In the genomic region with DNA sequence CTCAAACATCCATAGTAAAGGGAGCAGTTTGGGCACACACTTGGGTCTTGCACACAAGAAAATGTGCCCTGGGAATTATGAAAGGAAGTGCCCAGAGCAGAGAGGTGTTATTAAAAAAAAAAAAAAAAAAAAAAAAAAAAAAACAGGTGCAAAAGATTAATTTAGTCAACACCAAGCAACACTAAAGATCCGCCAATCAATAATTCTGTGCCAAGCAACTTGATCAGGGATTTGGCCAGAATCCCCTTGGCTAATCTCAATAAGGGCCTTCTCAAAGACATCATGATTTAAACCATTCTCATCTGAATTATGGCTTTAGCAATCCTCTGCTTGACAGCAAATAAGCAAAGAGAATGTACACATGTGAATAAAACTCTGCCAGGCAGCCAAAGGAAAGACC, we compare ENCODE assay signal across 13 mouse cellular contexts. TPM values are rescaled to one million over a fixed set of nuclear protein-coding genes. Genes with fewer than 3 reads are reported as not detected.
DNase-seq lines count a peak whose midpoint lies in the region; ATAC-seq lines count a peak whose summit lies in the region.
"Had no signal": no experiment of that assay in that cellular context is flagged by ENCODE, and none has a peak within 500 bp of the region (broad histone marks: within the 10 kb centered on the region; RNA-seq: fewer than 3 reads in every experiment).

No protein-coding gene starts in this region.

- H3K4me1 ChIP-seq in heart, embryonic 12.5 days (replicated peaks), result peaks cover 38% of the 10 kb centered on the region
- H3K4me1 ChIP-seq in lung, embryonic 15.5 days, result peaks cover 67% of the 10 kb centered on the region
- peaks cover 35% of the 10 kb centered on the region for H3K4me1 ChIP-seq in limb, embryonic 13.5 days
- peaks cover 66% of the 10 kb centered on the region for H3K4me1 ChIP-seq in neural tube, embryonic 13.5 days (replicated peaks)

- peak overlapping the region; percentile 13; the same call in 1 of the 2 replicates for H3K4me2 ChIP-seq in heart, embryonic 12.5 days
- peak overlapping the region; percentile 76 for H3K4me2 ChIP-seq in lung, embryonic 15.5 days
- peak overlapping the region; percentile 23; the same call in 1 of the 2 replicates for H3K4me2 ChIP-seq in limb, embryonic 13.5 days (replicated peaks)
- peak overlapping the region; percentile 88 for H3K4me2 ChIP-seq in neural tube, embryonic 13.5 days

- no peak overlapping the region for H3K4me3 ChIP-seq in heart, embryonic 12.5 days
- no peak overlapping the region for H3K4me3 ChIP-seq in lung, embryonic 15.5 days
- H3K4me3 ChIP-seq in limb, embryonic 13.5 days, result no peak overlapping the region
- H3K4me3 ChIP-seq in neural tube, embryonic 13.5 days, result no peak overlapping the region; the same call in 1 of the 2 replicates

- H3K9ac ChIP-seq in heart, embryonic 12.5 days, result no peak overlapping the region
- H3K9ac ChIP-seq in lung, embryonic 15.5 days, result no peak overlapping the region
- H3K9ac ChIP-seq in limb, embryonic 13.5 days, result no peak overlapping the region
- H3K9ac ChIP-seq in neural tube, embryonic 13.5 days, result no peak overlapping the region
- H3K9ac ChIP-seq: embryonic facial prominence, embryonic 15.5 days had no signal

- H3K9me3 ChIP-seq in heart, embryonic 12.5 days (replicated peaks), result no peaks in the 10 kb centered on the region
- no peaks in the 10 kb centered on the region for H3K9me3 ChIP-seq in lung, embryonic 15.5 days
- no peaks in the 10 kb centered on the region for H3K9me3 ChIP-seq in limb, embryonic 13.5 days
- H3K9me3 ChIP-seq in neural tube, embryonic 13.5 days, result no peaks in the 10 kb centered on the region
- H3K9me3 ChIP-seq: embryonic facial prominence, embryonic 15.5 days had no signal

- no peaks in the 10 kb centered on the region for H3K36me3 ChIP-seq in heart, embryonic 12.5 days
- H3K36me3 ChIP-seq in lung, embryonic 15.5 days, result no peaks in the 10 kb centered on the region
- H3K36me3 ChIP-seq in limb, embryonic 13.5 days, result no peaks in the 10 kb centered on the region
- no peaks in the 10 kb centered on the region for H3K36me3 ChIP-seq in neural tube, embryonic 13.5 days
- H3K36me3 ChIP-seq: embryonic facial prominence, embryonic 15.5 days had no signal

- no peak overlapping the region for H3K27ac ChIP-seq in heart, embryonic 12.5 days (ENCODE audit: poor library complexity, severe bottlenecking)
- H3K27ac ChIP-seq in lung, embryonic 15.5 days, result no peak overlapping the region
- H3K27ac ChIP-seq in limb, embryonic 13.5 days, result no peak overlapping the region
- H3K27ac ChIP-seq in neural tube, embryonic 13.5 days (replicated peaks), result no peak overlapping the region
- H3K27ac ChIP-seq: embryonic facial prominence, embryonic 15.5 days had no signal

- no peaks in the 10 kb centered on the region for H3K27me3 ChIP-seq in heart, embryonic 12.5 days (replicated peaks)
- H3K27me3 ChIP-seq in lung, embryonic 15.5 days, result no peaks in the 10 kb centered on the region
- no peaks in the 10 kb centered on the region for H3K27me3 ChIP-seq in limb, embryonic 13.5 days
- H3K27me3 ChIP-seq in neural tube, embryonic 13.5 days, result no peaks in the 10 kb centered on the region
- H3K27me3 ChIP-seq: embryonic facial prominence, embryonic 15.5 days had no signal

- no peak for DNase-seq in heart, postnatal 36 days
- no peak for DNase-seq in lung, adult 18-20 months
- no peak for DNase-seq in gastrocnemius, postnatal 36 days
- no peak for DNase-seq in left cerebral cortex, adult 8-10 months (ENCODE audit: low spot score in 2 of 2)
- DNase-seq: cerebellum, adult 11 months; right cerebral cortex, postnatal 4 days; thymus, adult 2 months had no signal

- intact Hi-C loops in heart, postnatal 36 days (cut with DNase I), result no loop called here
- intact Hi-C loops in gastrocnemius, postnatal 36 days (cut with DNase I), result loop anchor here (5.0 kb wide), 1 partner anchor 42 kb away; no protein-coding TSS in a partner anchor

- 92% methylated on average over 1 of the region's 1 CpGs for WGBS in heart, embryonic 12.5 days
- WGBS in lung, embryonic 15.5 days, result 86% methylated on average over 1 of the region's 1 CpGs
- 89% methylated on average over 1 of the region's 1 CpGs for WGBS in limb, embryonic 13.5 days
- WGBS in neural tube, embryonic 13.5 days, result 100% methylated on average over 1 of the region's 1 CpGs

- no peak for ATAC-seq in heart, embryonic 12.5 days (ENCODE audit: insufficient number of reproducible peaks, low FRiP score)
- no peak for ATAC-seq in lung, embryonic 15.5 days (ENCODE audit: borderline replicate concordance, extremely low read depth, low FRiP score, low TSS enrichment)
- ATAC-seq in limb, embryonic 13.5 days (ENCODE audit: low FRiP score, low read depth), result no peak
- ATAC-seq in neural tube, embryonic 13.5 days (ENCODE audit: low read depth), result no peak
- ATAC-seq: CD4-positive, CD25-positive, alpha-beta regulatory T cell, adult 4 months had no signal

RNA-seq across cellular contexts. Expression of a gene that starts 2.1 kb away (rescaled TPM):
- polyA plus RNA-seq in heart, embryonic 12.5 days (2016; fragmentation: Nextera tagmentation; extraction: Ambion mirVana), result 344 and 358 TPM in 2 replicates
- 100 to 1,000 TPM; 294 to 315 TPM for total RNA-seq in heart, postnatal 36 days (2021)
- 446 and 476 TPM in 2 replicates for polyA plus RNA-seq in lung, embryonic 15.5 days (2015; fragmentation: Nextera tagmentation; extraction: Ambion mirVana)
- polyA plus RNA-seq in limb, embryonic 13.5 days (2015; fragmentation: Nextera tagmentation; extraction: Ambion mirVana), result 169 and 186 TPM in 2 replicates
- 370 and 394 TPM in 2 replicates for polyA plus RNA-seq in neural tube, embryonic 13.5 days (2015; fragmentation: Nextera tagmentation; extraction: Ambion mirVana)
- total RNA-seq in gastrocnemius, postnatal 36 days (2021), result 100 to 1,000 TPM in 1 of 2 experiments, 10 to 100 TPM in 1; 95.8 to 118 TPM
- 100 to 1,000 TPM; 531 to 605 (median 581) TPM for total RNA-seq in left cerebral cortex, adult 8-10 months (2022)

Comparison
In these comparisons a context has a peak if more than half of its experiments do, and no peak if none do; other contexts are left out.
1. H3K4me2 ChIP-seq: peak in every context shown above with its lines; median percentile 88 in neural tube, embryonic 13.5 days; 76 in lung, embryonic 15.5 days; 23 in limb, embryonic 13.5 days; 13 in heart, embryonic 12.5 days.